ENCODE assay signal across 16 mouse cellular contexts in the genomic region with DNA sequence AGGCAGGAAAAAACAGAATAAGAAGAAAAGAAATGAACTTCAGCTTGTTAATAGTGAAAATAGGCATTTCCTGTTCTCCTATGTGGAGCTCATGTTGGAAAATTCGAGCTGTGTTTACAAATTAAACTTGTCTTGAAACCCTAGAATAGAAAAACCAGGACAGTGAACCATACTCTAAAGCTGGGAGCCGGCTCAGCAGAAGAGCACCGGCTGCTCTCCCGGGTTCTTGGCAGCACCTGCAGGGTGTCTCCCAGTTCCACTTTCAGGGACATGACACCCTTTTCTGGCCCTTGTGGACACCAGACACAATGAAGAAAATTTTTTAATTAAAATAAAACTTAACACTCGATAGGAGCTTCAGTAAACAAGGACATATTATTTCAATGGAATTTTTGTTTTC. TPM values are rescaled to one million over a fixed set of nuclear protein-coding genes. Genes with fewer than 3 reads are reported as not detected.
DNase-seq lines count a peak whose midpoint lies in the region; ATAC-seq lines count a peak whose summit lies in the region.
"Had no signal": no experiment of that assay in that cellular context is flagged by ENCODE, and none has a peak within 500 bp of the region (broad histone marks: within the 10 kb centered on the region; RNA-seq: fewer than 3 reads in every experiment).

No protein-coding gene starts in this region.

- intact Hi-C loops in gastrocnemius, postnatal 14 days (cut with DNase I; ENCODE audit: low total_unique reads) = no loop called here

- peak; percentile 18 for DNase-seq in cerebellum, adult 11-12 months
- DNase-seq in cerebellum, postnatal 10 days = no peak
- peak; percentile 20 for DNase-seq in cerebellum, adult 9-11 months
- peak; percentile 13 for DNase-seq in gastrocnemius, postnatal 14 days
- no peak for DNase-seq in gastrocnemius, postnatal 25 days
- peak; percentile 46 for DNase-seq in brain, adult 2 months (ENCODE audit: low read depth, low spot score)
- DNase-seq: adrenal gland, adult 8-10 months; adrenal gland, postnatal 36 days; B cell, adult 2 months; heart, adult 18-20 months; heart, postnatal 14 days; kidney, adult 11 months had no signal

- no peak for ATAC-seq in cerebellum, adult (ENCODE audit: insufficient number of reproducible peaks, low FRiP score, low TSS enrichment)
- ATAC-seq: CD4-positive, CD25-positive, alpha-beta regulatory T cell, adult 4 months; forebrain, embryonic 16.5 days; hindbrain, postnatal 0 days had no signal

RNA-seq across cellular contexts. Expression of gene Serpinc1, which starts 9.7 kb away (rescaled TPM):
- total RNA-seq in gastrocnemius, postnatal 14 days (2021) = under 1 TPM; 0.14 to 0.29 TPM
- total RNA-seq in gastrocnemius, postnatal 25 days (2021) = under 1 TPM in 1 of 2 experiments, not detected in 1; 0.08 TPM

Comparison
In these comparisons a context has a peak if more than half of its experiments do, and no peak if none do; other contexts are left out.
1. DNase-seq: peak in cerebellum, adult 11-12 months (single experiment), cerebellum, adult 9-11 months (single experiment), gastrocnemius, postnatal 14 days (single experiment) and brain, adult 2 months (single experiment); none in cerebellum, postnatal 10 days (0 of 2) and gastrocnemius, postnatal 25 days (single experiment).